Mouse (Mus musculus): ENCODE results near the gene Slc16a13.

- TF ChIP-seq GATA1 (IDR thresholded peaks at IDR 0.05; ENCODE audit: borderline replicate concordance, low read length), result no peak
- no peak for TF ChIP-seq FLI1 (IDR thresholded peaks at IDR 0.05; ENCODE audit: low read length)
These were observed 29.7 kb downstream of the Slc16a13 start for GRCm38 (mm10) chr11:70191188-70191587.

All from megakaryocyte, embryonic 14.5 days (primary cell).